In genomic region chr15:91088071-91088470, GRCm38 (mm10) we compare ENCODE assay signal across 19 mouse cellular contexts. TPM values are rescaled to one million over a fixed set of nuclear protein-coding genes. Genes with fewer than 3 reads are reported as not detected.
DNase-seq lines count a peak whose midpoint lies in the region; ATAC-seq and TF ChIP-seq lines count a peak whose summit lies in the region.
"Had no signal": no experiment of that assay in that cellular context is flagged by ENCODE, and none has a peak within 500 bp of the region (broad histone marks: within the 10 kb centered on the region; RNA-seq: fewer than 3 reads in every experiment).

No protein-coding gene starts in this region.

- TF ChIP-seq CTCF in lung, adult 2 months (IDR thresholded peaks at IDR 0.05; ENCODE audit: insufficient read depth, low read length) = no peak

- 44% methylated on average over 12 of the region's 12 CpGs for WGBS in lung, adult 2 months
- WGBS in heart, embryonic 16.5 days = 38% methylated on average over 12 of the region's 12 CpGs
- 45% methylated on average over 12 of the region's 12 CpGs for WGBS in lung, embryonic 15.5 days

- H3K9ac ChIP-seq in heart, embryonic 16.5 days (ENCODE audit: low read length) = no peak overlapping the region
- H3K9ac ChIP-seq in lung, embryonic 15.5 days = no peak overlapping the region
- H3K9ac ChIP-seq: embryonic facial prominence, embryonic 12.5 days; limb, embryonic 13.5 days; liver, embryonic 14.5 days; neural tube, embryonic 13.5 days had no signal

- no peaks in the 10 kb centered on the region for H3K9me3 ChIP-seq in heart, embryonic 16.5 days (replicated peaks; ENCODE audit: control insufficient read depth, low read length)
- H3K9me3 ChIP-seq in lung, embryonic 15.5 days = no peaks in the 10 kb centered on the region
- H3K9me3 ChIP-seq: embryonic facial prominence, embryonic 12.5 days; limb, embryonic 13.5 days; neural tube, embryonic 13.5 days had no signal

- ATAC-seq in heart, embryonic 16.5 days (replicated peaks; ENCODE audit: extremely low read depth, insufficient read depth, low FRiP score) = 0 out of 2 replicates have a peak, but pooled peaks have one; percentile 41
- ATAC-seq in lung, embryonic 15.5 days (ENCODE audit: borderline replicate concordance, extremely low read depth, low FRiP score, low TSS enrichment) = peak; percentile 84; the same call in 1 of the 2 replicates
- ATAC-seq: hindbrain, postnatal 0 days had no signal

- H3K4me1 ChIP-seq in lung, adult 2 months (ENCODE audit: control insufficient read depth, insufficient read depth, low read length) = no peaks in the 10 kb centered on the region
- H3K4me1 ChIP-seq in heart, embryonic 16.5 days (ENCODE audit: control insufficient read depth, insufficient read depth, low read length) = peaks cover 8% of the 10 kb centered on the region; the same call in 1 of the 2 replicates
- H3K4me1 ChIP-seq in lung, embryonic 15.5 days = 0 out of 2 replicates have a peak, but pooled peaks cover 10% of the 10 kb centered on the region

- no peak for TF ChIP-seq POLR2A in lung, adult 2 months (IDR thresholded peaks at IDR 0.05; ENCODE audit: borderline replicate concordance, extremely low read depth, low read depth, low read length)

- 0 out of 2 replicates have a peak overlapping the region, but pooled peaks have one; percentile 32 for H3K4me2 ChIP-seq in heart, embryonic 16.5 days (ENCODE audit: low read depth, low read length)
- H3K4me2 ChIP-seq in lung, embryonic 15.5 days = no peak overlapping the region
- H3K4me2 ChIP-seq: embryonic facial prominence, embryonic 12.5 days; limb, embryonic 13.5 days; neural tube, embryonic 13.5 days had no signal

- H3K27me3 ChIP-seq in heart, embryonic 16.5 days (ENCODE audit: control insufficient read depth, insufficient read depth, low read length) = no peaks in the 10 kb centered on the region
- H3K27me3 ChIP-seq in lung, embryonic 15.5 days = no peaks in the 10 kb centered on the region
- H3K27me3 ChIP-seq: embryonic facial prominence, embryonic 12.5 days; limb, embryonic 13.5 days; neural tube, embryonic 13.5 days had no signal

- peak; percentile 20 to 21 for DNase-seq in lung, adult 18-20 months
- DNase-seq in lung, adult 2 months = no peak
- no peak for DNase-seq in frontal cortex, adult 2 months (ENCODE audit: extremely low spot score in 1 of 2, low spot score in 1 of 2)
- no peak for DNase-seq in spleen, adult 12 weeks (ENCODE audit: low spot score)
- no peak for DNase-seq in kidney, postnatal 4 days
- DNase-seq: adrenal gland, postnatal 10 days; B cell, adult 2 months; cerebellum, adult 2 months; gastrocnemius, postnatal 10 days; kidney, adult 18-20 months; kidney, postnatal 14 days; thymus, postnatal 4 days had no signal

- H3K36me3 ChIP-seq in heart, embryonic 16.5 days (ENCODE audit: control insufficient read depth, insufficient read depth) = no peaks in the 10 kb centered on the region
- H3K36me3 ChIP-seq in lung, embryonic 15.5 days = no peaks in the 10 kb centered on the region
- H3K36me3 ChIP-seq: embryonic facial prominence, embryonic 12.5 days; limb, embryonic 13.5 days; neural tube, embryonic 13.5 days had no signal

- H3K27ac ChIP-seq in heart, embryonic 16.5 days (ENCODE audit: low read length) = no peak overlapping the region
- no peak overlapping the region for H3K27ac ChIP-seq in lung, embryonic 15.5 days
- H3K27ac ChIP-seq: embryonic facial prominence, embryonic 12.5 days; hindbrain, postnatal 0 days; limb, embryonic 13.5 days; liver, embryonic 14.5 days; neural tube, embryonic 13.5 days had no signal

- H3K4me3 ChIP-seq in lung, adult 2 months (replicated peaks; ENCODE audit: extremely low read depth, low read depth, low read length) = no peak overlapping the region
- no peak overlapping the region for H3K4me3 ChIP-seq in heart, embryonic 16.5 days (ENCODE audit: low read length)
- H3K4me3 ChIP-seq in lung, embryonic 15.5 days = no peak overlapping the region
- H3K4me3 ChIP-seq: embryonic facial prominence, embryonic 12.5 days; limb, embryonic 13.5 days; neural tube, embryonic 13.5 days had no signal

RNA-seq across cellular contexts. Expression of gene Kif21a, which starts 38.3 kb away (rescaled TPM):
- 5.8 and 8.4 TPM in 2 replicates for polyA plus RNA-seq in lung, adult 2 months (2012; rRNA removed)
- polyA plus RNA-seq in heart, embryonic 16.5 days (2015; fragmentation: Nextera tagmentation; extraction: Ambion mirVana) = 4.1 and 5.1 TPM in 2 replicates
- 6.2 and 6.5 TPM in 2 replicates for polyA plus RNA-seq in lung, embryonic 15.5 days (2015; fragmentation: Nextera tagmentation; extraction: Ambion mirVana)
- 50.9 and 58.9 TPM in 2 replicates for polyA plus RNA-seq in frontal cortex, adult 2 months (2012; rRNA removed)

Comparison
In these comparisons a context has a peak if more than half of its experiments do, and no peak if none do; other contexts are left out.
1. DNase-seq: peak in lung, adult 18-20 months (2 of 2); none in lung, adult 2 months (single experiment), frontal cortex, adult 2 months (0 of 2), spleen, adult 12 weeks (single experiment) and kidney, postnatal 4 days (0 of 2).